Mouse (Mus musculus) lung, embryonic 16.5 days (tissue): ENCODE measurements at regions not wholly inside any gene's neighbourhood (a gene's known extent, or its start where the extent isn't known, plus 50 kb on each side); places are given as distances from the start of the nearest gene placed in this dataset.

Experiments
- ATAC-seq: fragments of 200-750 bp; cut with Nextera tagmentation; 2 replicates; pipeline ENCODE4 v1.8.0; 2017; ENCODE audit warnings: low read depth, mild to moderate bottlenecking, moderate library complexity
- H3K27ac ChIP-seq: fragments of 300-500 bp; sonication (generic); 2 replicates; pipeline ENCODE4 v1.5.1; 2014; ENCODE audit warnings: mild to moderate bottlenecking, control low read depth, low read length
- H3K27me3 ChIP-seq: fragments of 300-500 bp; sonication (generic); 2 replicates; pipeline ENCODE4 v1.6.1; 2014; ENCODE audit warnings: low read depth, low read length, mixed read lengths; ENCODE audit not compliant: control insufficient read depth, insufficient read depth
- H3K36me3 ChIP-seq: fragments of 300-500 bp; sonication (generic); 2 replicates; pipeline ENCODE4 v1.6.1; 2014; ENCODE audit warnings: low read length; ENCODE audit not compliant: control insufficient read depth, insufficient read depth
- H3K4me1 ChIP-seq: fragments of 300-500 bp; sonication (generic); replicated peaks from 2 replicates; pipeline ENCODE4 v1.6.1; 2014; ENCODE audit warnings: low read length, mixed read lengths; ENCODE audit not compliant: control insufficient read depth, insufficient read depth
- H3K4me2 ChIP-seq: fragments of 300-500 bp; sonication (generic); 2 replicates; pipeline ENCODE4 v1.6.1; 2014; ENCODE audit warnings: low read depth, low read length, control low read depth
- H3K4me3 ChIP-seq: fragments of 300-500 bp; sonication (generic); 2 replicates; pipeline ENCODE4 v1.5.1; 2014; ENCODE audit warnings: mild to moderate bottlenecking, low read length, control low read depth
- H3K9ac ChIP-seq: fragments of 300-500 bp; sonication (generic); 2 replicates; pipeline ENCODE4 v1.6.1; 2014; ENCODE audit warnings: low read length, control low read depth
- H3K9me3 ChIP-seq: fragments of 300-500 bp; sonication (generic); 2 replicates; pipeline ENCODE4 v1.6.1; 2016; ENCODE audit warnings: low read length; ENCODE audit not compliant: control insufficient read depth
- WGBS: fragments of 180-500 bp; shearing (Covaris S2); extraction: QIAGEN DNeasy Blood & Tissue Kit; methylation state at CpG from one replicate; pipeline ENCODE4 v1.1.7; 2014; 5-methylcytosine and 5-hydroxymethylcytosine counted together

GRCm38 (mm10) chr10:125586489-125587147 is 197.4 kb upstream of the Slc16a7 start:
- Histone ChIP-seq H3K4me3 (no peak overlapping the region), H3K36me3 (no peaks in the 10 kb centered on the region), H3K27me3 (no peaks in the 10 kb centered on the region), H3K4me2 (no peak overlapping the region), H3K4me1 (no peaks in the 10 kb centered on the region; the same call in 1 of the 2 replicates), H3K9me3 (no peaks in the 10 kb centered on the region), H3K27ac (no peak overlapping the region), H3K9ac (no peak overlapping the region)
- 52% methylated on average over 7 of the region's 7 CpGs for WGBS
- ATAC-seq, result peak; percentile 60

- H3K27me3 ChIP-seq, result no peaks in the 10 kb centered on the region
- no peak overlapping the region for H3K4me3 ChIP-seq
- no peak overlapping the region for H3K9ac ChIP-seq
- no peaks in the 10 kb centered on the region for H3K36me3 ChIP-seq
- H3K27ac ChIP-seq, result no peak overlapping the region
- WGBS, result 49% methylated on average over 5 of the region's 5 CpGs
- H3K9me3 ChIP-seq, result no peaks in the 10 kb centered on the region
- ATAC-seq, result no peak
- H3K4me1 ChIP-seq, result no peaks in the 10 kb centered on the region
- no peak overlapping the region for H3K4me2 ChIP-seq
Measured at GRCm38 (mm10) chr10:125593006-125593405, 203.7 kb upstream of the Slc16a7 start.

- Histone ChIP-seq H3K9me3 (no peaks in the 10 kb centered on the region), H3K27ac (no peak overlapping the region), H3K36me3 (no peaks in the 10 kb centered on the region), H3K4me3 (no peak overlapping the region), H3K9ac (no peak overlapping the region), H3K4me2 (no peak overlapping the region), H3K4me1 (no peaks in the 10 kb centered on the region), H3K27me3 (no peaks in the 10 kb centered on the region)
- 71% methylated on average over 10 of the region's 10 CpGs for WGBS
- no peak for ATAC-seq
Measured at GRCm38 (mm10) chr10:125607787-125608617, 218.7 kb upstream of the Slc16a7 start.

- H3K4me3 ChIP-seq, result no peak overlapping the region
- H3K9me3 ChIP-seq, result no peaks in the 10 kb centered on the region
- H3K36me3 ChIP-seq, result no peaks in the 10 kb centered on the region
- no peaks in the 10 kb centered on the region for H3K27me3 ChIP-seq
- H3K27ac ChIP-seq, result no peak overlapping the region
- no peaks in the 10 kb centered on the region for H3K4me1 ChIP-seq
- ATAC-seq, result no peak
- no peak overlapping the region for H3K9ac ChIP-seq
- 77% methylated on average over 5 of the region's 5 CpGs for whole genome bisulfite sequencing
- H3K4me2 ChIP-seq, result no peak overlapping the region
Measured at GRCm38 (mm10) chr10:125610353-125610752, 221.1 kb upstream of the Slc16a7 start.

- H3K27ac ChIP-seq, result no peak overlapping the region
- H3K36me3 ChIP-seq, result no peaks in the 10 kb centered on the region
- H3K4me1 ChIP-seq, result no peaks in the 10 kb centered on the region
- H3K4me2 ChIP-seq, result no peak overlapping the region
- WGBS, result 95% methylated on average over 6 of the region's 6 CpGs
- ATAC-seq, result no peak
- H3K4me3 ChIP-seq, result no peak overlapping the region
- no peaks in the 10 kb centered on the region for H3K27me3 ChIP-seq
- no peak overlapping the region for H3K9ac ChIP-seq
- no peaks in the 10 kb centered on the region for H3K9me3 ChIP-seq
Measured at GRCm38 (mm10) chr10:125612773-125613172, 223.5 kb upstream of the Slc16a7 start.

- no peak overlapping the region for H3K4me2 ChIP-seq
- H3K4me3 ChIP-seq, result no peak overlapping the region
- H3K4me1 ChIP-seq, result no peaks in the 10 kb centered on the region
- H3K36me3 ChIP-seq, result no peaks in the 10 kb centered on the region
- H3K9me3 ChIP-seq, result no peaks in the 10 kb centered on the region
- 62% methylated on average over 6 of the region's 6 CpGs for WGBS
- no peak for ATAC-seq
- H3K27me3 ChIP-seq, result no peaks in the 10 kb centered on the region
- H3K27ac ChIP-seq, result no peak overlapping the region
- no peak overlapping the region for H3K9ac ChIP-seq
Measured at GRCm38 (mm10) chr10:125621376-125621775, 232.1 kb upstream of the Slc16a7 start.

- no peaks in the 10 kb centered on the region for H3K27me3 ChIP-seq
- H3K36me3 ChIP-seq, result no peaks in the 10 kb centered on the region
- H3K9ac ChIP-seq, result no peak overlapping the region
- no peak overlapping the region for H3K4me3 ChIP-seq
- no peaks in the 10 kb centered on the region for H3K4me1 ChIP-seq
- no peak overlapping the region for H3K27ac ChIP-seq
- H3K4me2 ChIP-seq, result no peak overlapping the region
- WGBS, result 31% methylated on average over 7 of the region's 7 CpGs
- no peaks in the 10 kb centered on the region for H3K9me3 ChIP-seq
- no peak for ATAC-seq
Measured at GRCm38 (mm10) chr10:125623836-125624235, 234.6 kb upstream of the Slc16a7 start.

GRCm38 (mm10) chr10:125667906-125668305 is 278.6 kb upstream of the Slc16a7 start:
- Histone ChIP-seq H3K36me3 (no peaks in the 10 kb centered on the region), H3K27ac (no peak overlapping the region), H3K4me2 (no peak overlapping the region), H3K27me3 (no peaks in the 10 kb centered on the region), H3K9me3 (peaks cover 3% of the 10 kb centered on the region; the same call in 1 of the 2 replicates), H3K9ac (no peak overlapping the region), H3K4me3 (no peak overlapping the region), H3K4me1 (no peaks in the 10 kb centered on the region)
- 83% methylated on average over 4 of the region's 4 CpGs for WGBS
- ATAC-seq, result no peak

GRCm38 (mm10) chr10:125673637-125674036 is 284.4 kb upstream of the Slc16a7 start:
- Histone ChIP-seq H3K4me3 (no peak overlapping the region), H3K9ac (no peak overlapping the region), H3K4me1 (no peaks in the 10 kb centered on the region), H3K27me3 (no peaks in the 10 kb centered on the region), H3K27ac (no peak overlapping the region), H3K9me3 (peaks cover 3% of the 10 kb centered on the region; the same call in 1 of the 2 replicates), H3K36me3 (no peaks in the 10 kb centered on the region), H3K4me2 (no peak overlapping the region)
- no peak for ATAC-seq
- WGBS, result 42% methylated on average over 11 of the region's 11 CpGs
